Mouse (Mus musculus) myocyte (in vitro differentiated cells): ENCODE data around the gene Fancd2. TPM values are rescaled to one million over a fixed set of nuclear protein-coding genes. Genes with fewer than 3 reads are reported as not detected.

ENCODE experiments used
- H3K27me3 ChIP-seq: one replicate; pipeline ENCODE4 v1.6.1; 2011; ENCODE audit not compliant: control insufficient read depth, insufficient read depth, insufficient read length
- H3K36me3 ChIP-seq: one replicate; pipeline ENCODE4 v1.6.1; 2011; ENCODE audit not compliant: control insufficient read depth, insufficient read depth
- H3K4me2 ChIP-seq: one replicate; pipeline ENCODE4 v1.6.1; 2011; ENCODE audit warnings: low read depth, control low read depth
- H3K4me3 ChIP-seq: one replicate; pipeline ENCODE4 v1.5.1; 2011; ENCODE audit warnings: mild to moderate bottlenecking, control low read depth, moderate library complexity
- H3K79me2 ChIP-seq: one replicate; pipeline ENCODE4 v1.6.1; 2011; ENCODE audit not compliant: control insufficient read depth, insufficient read depth
- H3ac ChIP-seq: one replicate; pipeline ENCODE4 v1.6.1; 2011; ENCODE audit not compliant: control insufficient read depth, insufficient read length
- CEBPB ChIP-seq: IDR thresholded peaks from 2 replicates; pipeline ENCODE4 v1.6.1; 2011; ENCODE audit warnings: mild to moderate bottlenecking, moderate library complexity; ENCODE audit not compliant: poor library complexity, insufficient read depth, severe bottlenecking
- E2F4 ChIP-seq: IDR thresholded peaks from one replicate; pipeline ENCODE4 v1.6.1; 2011; ENCODE audit warnings: mild to moderate bottlenecking, control low read depth, moderate library complexity; ENCODE audit not compliant: insufficient read depth
- MAX ChIP-seq: IDR thresholded peaks from one replicate; pipeline ENCODE4 v1.6.1; 2011; ENCODE audit warnings: low read depth, mild to moderate bottlenecking, control low read depth
- MYOD1 ChIP-seq, 3 experiments: IDR thresholded peaks; one replicate each; pipeline ENCODE4 v1.6.1; 2011; ENCODE audit warnings: control low read depth in 2 of 3, low read depth in 2 of 3, mild to moderate bottlenecking in 2 of 3, moderate library complexity in 1 of 3; ENCODE audit not compliant: insufficient read length in 2 of 3, control insufficient read depth in 1 of 3
- MYOG ChIP-seq, 3 experiments: IDR thresholded peaks; one replicate each; pipeline ENCODE4 v1.6.1; 2011; ENCODE audit warnings: control low read depth in 2 of 3, low read depth in 2 of 3, mild to moderate bottlenecking in 2 of 3; ENCODE audit not compliant: insufficient read length in 2 of 3, control insufficient read depth in 1 of 3, insufficient read depth in 1 of 3
- POLR2A ChIP-seq: IDR thresholded peaks from one replicate; pipeline ENCODE4 v1.6.1; 2011; ENCODE audit warnings: low read depth, mild to moderate bottlenecking, control low read depth, moderate library complexity; ENCODE audit not compliant: insufficient read length
- POLR2AphosphoS2 ChIP-seq: IDR thresholded peaks from one replicate; pipeline ENCODE4 v1.6.1; 2011; ENCODE audit warnings: low read depth, control low read depth; ENCODE audit not compliant: insufficient read length
- REST ChIP-seq: IDR thresholded peaks from one replicate; pipeline ENCODE4 v1.6.1; 2011; ENCODE audit warnings: mild to moderate bottlenecking, control low read depth, moderate library complexity; ENCODE audit not compliant: insufficient read depth, insufficient read length
- SRF ChIP-seq: IDR thresholded peaks from one replicate; pipeline ENCODE4 v1.6.1; 2011; ENCODE audit warnings: low read depth; ENCODE audit not compliant: control insufficient read depth, insufficient read length
- TCF12 ChIP-seq: IDR thresholded peaks from one replicate; pipeline ENCODE4 v1.6.1; 2011; ENCODE audit warnings: mild to moderate bottlenecking, control low read depth; ENCODE audit not compliant: poor library complexity, insufficient read depth, severe bottlenecking
- TCF3 ChIP-seq: IDR thresholded peaks from one replicate; pipeline ENCODE4 v1.6.1; 2011; ENCODE audit warnings: low read depth, control low read depth; ENCODE audit not compliant: insufficient read length
- USF1 ChIP-seq: IDR thresholded peaks from one replicate; pipeline ENCODE4 v1.6.1; 2011; ENCODE audit warnings: low read depth, mild to moderate bottlenecking, control low read depth, moderate library complexity
- polyA plus RNA-seq: library from polyadenylated mRNA; unstranded; fragments of >200 nt; fragmentation: generic; extraction: Trizol; gene quantifications from one replicate; pipeline ENCODE4 v1.2.1, GENCODE M21; 2012; ENCODE audit warnings: missing spikeins

Gene Fancd2
- polyA plus RNA-seq, 1 experiment: 2.3 TPM

DNA sequence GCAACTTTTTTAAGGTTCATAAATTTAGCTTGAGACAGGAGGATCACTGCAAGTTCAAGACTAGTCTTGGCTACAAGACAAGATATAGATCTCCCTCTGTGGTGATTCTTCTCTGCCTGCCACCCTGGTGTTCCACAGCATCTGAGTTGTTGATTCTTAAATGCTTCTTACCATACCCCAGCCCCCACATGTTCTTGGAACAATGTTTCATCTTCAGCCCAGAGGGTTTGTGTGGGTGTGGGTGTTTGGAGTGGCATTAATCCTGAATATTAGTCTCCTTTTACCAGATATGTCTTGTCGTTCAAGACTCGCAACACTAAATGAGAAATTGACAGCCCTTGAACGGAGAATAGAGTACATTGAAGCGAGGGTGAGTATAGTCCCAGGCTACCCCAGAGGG is 84.0 kb downstream of the Fancd2 start:
- Histone ChIP-seq H3K27me3 (no peaks in the 10 kb centered on the region), H3K79me2 (peaks cover 45% of the 10 kb centered on the region), H3K4me2 (no peak overlapping the region), H3K36me3 (peaks cover 28% of the 10 kb centered on the region), H3K4me3 (no peak overlapping the region), H3ac (no peak overlapping the region)
- no peak for TF ChIP-seq TCF3
- no peak for TF ChIP-seq E2F4
- no peak for TF ChIP-seq CEBPB
- no peak for TF ChIP-seq MYOD1 (IDR thresholded peaks at IDR 0.05; ENCODE audit: control insufficient read depth in 1 of 3, insufficient read length in 2 of 3, low read depth in 2 of 3)
- no peak for TF ChIP-seq TCF12
- no peak for TF ChIP-seq SRF

DNA sequence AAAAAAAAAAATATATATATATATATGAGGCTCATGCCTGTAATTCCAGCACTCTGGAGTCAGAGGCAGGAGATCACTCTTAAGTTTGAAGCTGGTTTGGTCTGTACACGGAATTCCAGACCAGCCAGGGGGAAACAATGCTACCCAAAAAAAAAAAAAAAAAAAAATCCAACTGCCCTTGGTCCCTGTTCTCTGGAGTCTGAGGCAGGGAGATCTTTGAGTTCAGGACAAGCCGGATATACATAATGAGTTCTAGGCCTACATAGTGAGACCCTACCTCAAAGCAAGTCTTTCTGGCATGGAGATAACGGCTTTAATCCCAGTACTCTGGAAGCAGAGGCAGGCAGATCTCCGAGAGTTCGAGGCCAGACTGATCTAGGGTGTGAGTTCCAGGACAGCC is 91.9 kb downstream of the Fancd2 start:
- TF ChIP-seq SRF (no peak), MYOG (IDR thresholded peaks at IDR 0.05; ENCODE audit: control insufficient read depth in 1 of 3, insufficient read depth in 1 of 3, insufficient read length in 2 of 3, low read depth in 2 of 3) (no peak), E2F4 (no peak), POLR2AphosphoS2 (no peak), POLR2A (no peak), MYOD1 (IDR thresholded peaks at IDR 0.05; ENCODE audit: control insufficient read depth in 1 of 3, insufficient read length in 2 of 3, low read depth in 2 of 3) (no peak), MAX (no peak), REST (no peak), TCF3 (no peak), CEBPB (no peak), TCF12 (no peak), USF1 (no peak)
- peak overlapping the region; percentile 43 for H3ac ChIP-seq
- H3K4me2 ChIP-seq: peak overlapping the region; percentile 76
- peaks cover 27% of the 10 kb centered on the region for H3K79me2 ChIP-seq
- no peaks in the 10 kb centered on the region for H3K27me3 ChIP-seq
- H3K4me3 ChIP-seq: peak overlapping the region; percentile 76
- peaks cover 7% of the 10 kb centered on the region for H3K36me3 ChIP-seq

DNA sequence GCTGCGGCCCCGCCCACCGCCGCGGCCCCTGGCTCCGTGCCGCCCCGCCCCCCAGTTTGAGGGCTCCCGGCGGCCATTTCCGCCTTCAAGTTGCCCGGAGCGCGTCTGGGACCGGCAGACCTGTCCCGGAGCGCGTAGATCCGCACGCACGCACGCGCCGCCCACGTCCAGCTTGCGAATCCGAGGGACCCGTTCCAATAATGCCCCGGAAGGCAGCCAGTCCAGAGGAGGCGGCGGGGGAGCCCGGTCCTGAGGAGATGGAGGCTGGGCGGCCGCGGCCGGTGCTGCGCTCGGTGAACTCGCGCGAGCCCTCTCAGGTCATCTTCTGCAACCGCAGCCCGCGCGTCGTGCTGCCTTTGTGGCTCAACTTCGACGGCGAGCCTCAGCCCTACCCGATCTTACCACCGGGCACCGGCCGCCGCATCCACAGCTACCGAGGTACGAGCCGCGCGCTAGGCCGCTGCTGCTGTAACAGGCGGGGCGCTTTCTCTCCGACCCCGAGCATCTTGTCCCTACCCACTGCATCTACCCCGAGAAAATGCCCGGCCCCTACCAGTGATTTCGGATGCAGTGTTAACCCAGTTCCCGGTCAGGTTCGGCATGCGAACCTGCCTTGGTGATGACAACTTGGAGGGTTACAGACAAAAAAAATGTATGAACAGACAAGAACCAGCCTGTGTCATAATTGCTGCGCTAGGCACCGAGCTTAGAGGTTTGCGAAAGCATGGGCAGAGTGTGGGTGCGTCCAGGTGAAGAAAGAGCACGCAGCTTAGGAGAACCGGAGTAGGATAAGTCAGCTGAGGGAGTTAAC is 92.7 kb downstream of the Fancd2 start, which contains the start of gene Vhl:
Gene Vhl (plus strand): TSS at position 19 of the 811 bp plus-strand sequence.
- Histone ChIP-seq H3K4me3 (peak within 1 kb of the TSS; percentile 76), H3K36me3 (peaks cover 7% of the 10 kb centered on the region), H3K4me2 (peak within 1 kb of the TSS; percentile 91), H3K27me3 (no peaks in the 10 kb centered on the region), H3ac (peak within 1 kb of the TSS; percentile 43), H3K79me2 (peaks cover 27% of the 10 kb centered on the region)
- no peak for TF ChIP-seq TCF12
- peak in 1 of 3 experiments; percentile 7 for TF ChIP-seq MYOG (IDR thresholded peaks at IDR 0.05; ENCODE audit: control insufficient read depth in 1 of 3, insufficient read depth in 1 of 3, insufficient read length in 2 of 3, low read depth in 2 of 3)
- TF ChIP-seq TCF3: no peak
- TF ChIP-seq REST: no peak
- TF ChIP-seq E2F4: no peak
- peak; percentile 79 for TF ChIP-seq POLR2A
- TF ChIP-seq POLR2AphosphoS2: no peak

DNA sequence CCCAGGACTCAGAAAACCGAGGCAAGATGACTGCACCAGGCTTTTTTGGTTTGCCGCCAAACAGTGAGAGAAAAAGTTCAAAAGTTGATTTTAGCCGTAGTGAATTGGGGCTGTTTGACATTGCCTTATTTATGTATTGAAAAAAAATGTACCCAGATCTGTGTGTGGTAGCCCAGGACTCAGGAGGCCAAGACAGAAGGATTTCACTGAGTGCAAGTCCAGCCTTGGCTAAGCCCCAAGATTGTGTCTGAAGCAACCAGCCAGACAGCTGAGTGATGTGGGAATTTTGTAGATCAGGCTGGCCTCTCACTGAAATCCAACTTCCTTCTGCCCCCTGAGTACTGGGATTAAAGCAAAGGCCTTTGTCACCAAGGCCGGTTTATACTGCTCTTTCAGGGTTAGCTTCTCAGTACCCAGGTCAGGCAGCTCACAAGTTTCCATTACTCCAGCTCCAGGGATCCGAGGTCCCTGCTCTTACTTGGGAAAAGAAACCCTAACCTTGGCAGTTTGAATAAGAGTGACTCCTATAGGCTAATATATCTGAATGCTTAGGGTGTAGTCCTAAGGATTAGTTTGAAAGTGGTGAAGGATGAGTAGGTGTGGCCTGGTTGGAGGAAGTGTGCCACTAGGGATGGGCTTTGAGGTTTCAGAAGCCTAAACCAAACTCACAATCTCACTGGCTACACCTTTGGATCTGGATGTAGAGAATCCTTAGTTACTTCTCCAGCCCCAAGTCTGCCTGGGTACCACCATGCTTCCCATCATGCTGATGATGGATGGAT is 93.7 kb downstream of the Fancd2 start:
- peaks cover 27% of the 10 kb centered on the region for H3K79me2 ChIP-seq
- peak overlapping the region; percentile 76 for H3K4me3 ChIP-seq
- peak overlapping the region; percentile 91 for H3K4me2 ChIP-seq
- H3K27me3 ChIP-seq: no peaks in the 10 kb centered on the region
- peaks cover 15% of the 10 kb centered on the region for H3K36me3 ChIP-seq
- H3ac ChIP-seq: peak overlapping the region; percentile 43
- TF ChIP-seq CEBPB (no peak), TCF12 (no peak), MYOG (IDR thresholded peaks at IDR 0.05; ENCODE audit: control insufficient read depth in 1 of 3, insufficient read depth in 1 of 3, insufficient read length in 2 of 3, low read depth in 2 of 3) (no peak), REST (no peak), POLR2AphosphoS2 (no peak), MYOD1 (IDR thresholded peaks at IDR 0.05; ENCODE audit: control insufficient read depth in 1 of 3, insufficient read length in 2 of 3, low read depth in 2 of 3) (no peak), POLR2A (no peak), MAX (no peak), SRF (no peak), E2F4 (no peak), TCF3 (no peak), USF1 (no peak)
